Mouse (Mus musculus): Measurements from ENCODE around the gene Arhgap9.

The Arhgap9 gene

DNA sequence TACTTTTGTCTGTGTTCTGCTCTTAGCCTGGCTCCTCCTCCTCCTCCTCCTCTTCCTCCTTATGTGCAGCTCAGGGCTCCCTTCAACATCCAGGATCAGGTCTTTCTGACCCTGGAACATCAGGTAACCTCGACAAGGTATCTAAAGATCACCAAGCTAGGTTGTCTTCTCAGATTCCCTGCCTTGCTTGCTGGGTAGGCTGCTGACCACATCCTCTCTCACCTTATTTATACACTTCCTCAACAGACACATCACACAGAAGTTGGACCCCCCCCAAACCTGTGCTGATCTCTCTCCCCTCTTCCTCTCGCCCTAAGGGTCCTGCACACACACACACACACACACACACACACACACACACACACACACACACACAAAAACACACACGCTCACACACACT lies at the start of gene Arhgap9:
Gene Arhgap9 (plus strand): TSS at position 344 of the 400 bp plus-strand sequence.
- no peak for DNase-seq

DNA sequence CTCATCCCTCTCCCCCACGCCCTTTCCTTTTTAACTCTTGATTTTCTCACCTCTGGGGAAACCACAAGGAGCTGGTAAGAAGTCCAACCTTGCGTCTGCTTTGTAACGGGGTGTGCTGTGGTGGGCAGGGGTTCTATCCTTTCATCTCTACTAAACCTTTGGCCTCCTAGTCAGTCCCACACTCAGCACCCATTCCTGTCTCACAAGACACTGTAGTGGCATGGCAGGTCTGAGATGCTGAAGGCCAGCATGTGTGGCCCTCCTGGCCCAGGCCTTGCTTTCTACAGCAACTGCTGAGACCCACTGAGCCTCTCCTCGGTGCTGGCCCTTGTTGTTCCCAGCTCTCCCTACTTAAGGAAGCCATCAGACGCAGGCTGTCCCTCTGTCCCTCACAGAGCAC lies 49.4 kb upstream of the Arhgap9 start:
- DNase-seq, result no peak

DNA sequence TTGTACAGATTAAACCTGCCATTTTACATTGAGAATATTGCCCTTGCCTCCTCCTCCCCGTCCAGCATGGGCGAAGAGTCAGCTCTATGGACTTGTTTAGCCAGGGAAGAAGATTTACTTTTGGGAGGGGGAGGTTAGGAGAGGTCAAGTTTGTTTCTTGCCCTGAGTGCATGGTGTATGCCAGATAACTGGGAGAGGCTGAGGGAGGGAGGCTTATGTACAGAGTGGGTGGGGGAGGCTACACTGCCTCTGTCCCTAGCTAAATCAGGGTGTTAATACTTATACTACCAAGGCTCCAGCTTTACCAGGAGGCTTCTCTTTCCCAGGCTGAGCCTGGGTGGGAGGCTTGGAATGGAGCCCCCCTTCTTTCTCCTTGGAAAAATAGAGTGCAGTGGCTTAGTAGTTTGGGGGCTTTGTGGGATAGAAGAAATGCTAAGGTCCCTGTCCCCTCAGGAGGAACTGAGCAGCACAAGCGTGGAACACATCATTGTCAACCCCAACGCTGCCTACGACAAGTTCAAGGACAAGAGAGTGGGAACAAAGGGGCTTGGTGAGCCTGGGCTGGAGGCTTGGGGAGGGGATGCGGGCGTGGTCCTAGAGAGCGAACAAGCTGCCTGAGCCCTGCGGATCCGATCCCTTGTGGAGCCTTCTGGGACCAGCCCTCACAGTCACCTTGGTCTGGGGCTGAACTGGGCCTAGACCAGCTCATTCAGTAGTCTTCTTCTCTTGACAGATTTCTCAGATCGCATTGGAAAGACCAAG lies 47.3 kb upstream of the Arhgap9 start:
- no peak for DNase-seq

DNA sequence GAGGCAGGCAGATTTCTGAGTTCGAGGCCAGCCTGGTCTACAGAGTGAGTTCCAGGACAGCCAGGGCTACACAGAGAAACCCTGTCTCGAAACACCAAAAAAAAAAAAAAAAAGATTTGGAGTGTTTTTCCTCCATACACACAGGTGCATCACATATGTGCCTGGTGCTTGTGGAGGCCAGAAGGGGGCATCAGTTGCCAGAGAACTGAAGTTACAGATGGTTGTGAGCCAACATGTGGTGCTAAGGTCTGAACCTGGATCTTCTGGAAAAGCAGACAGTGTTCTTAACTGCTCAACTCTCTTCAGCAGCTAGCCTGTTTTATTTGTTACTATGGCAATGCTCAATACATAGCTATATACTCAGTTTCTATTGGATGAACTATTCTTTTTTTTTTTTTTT lies 42.0 kb upstream of the Arhgap9 start:
- no peak for DNase-seq

DNA sequence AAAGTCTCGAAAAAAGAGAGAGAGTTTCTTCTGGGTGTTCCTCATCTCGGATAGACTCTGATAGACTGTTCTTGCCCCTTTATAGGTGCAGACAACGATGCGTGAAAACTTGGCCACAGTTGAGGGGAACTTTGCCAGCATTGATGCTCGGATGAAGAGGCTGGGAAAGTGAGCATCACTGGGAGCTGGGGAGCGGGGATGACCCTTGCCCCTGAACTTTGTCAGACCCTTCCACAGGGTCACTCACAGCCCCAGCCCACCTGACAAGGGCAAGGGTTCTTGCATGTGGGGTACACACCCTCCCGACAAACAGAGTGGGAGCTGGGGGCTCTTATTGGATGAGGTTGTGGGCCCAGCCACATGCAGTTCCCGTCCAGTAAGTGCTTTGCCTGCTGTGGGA lies 40.4 kb upstream of the Arhgap9 start:
- no peak for DNase-seq

DNA sequence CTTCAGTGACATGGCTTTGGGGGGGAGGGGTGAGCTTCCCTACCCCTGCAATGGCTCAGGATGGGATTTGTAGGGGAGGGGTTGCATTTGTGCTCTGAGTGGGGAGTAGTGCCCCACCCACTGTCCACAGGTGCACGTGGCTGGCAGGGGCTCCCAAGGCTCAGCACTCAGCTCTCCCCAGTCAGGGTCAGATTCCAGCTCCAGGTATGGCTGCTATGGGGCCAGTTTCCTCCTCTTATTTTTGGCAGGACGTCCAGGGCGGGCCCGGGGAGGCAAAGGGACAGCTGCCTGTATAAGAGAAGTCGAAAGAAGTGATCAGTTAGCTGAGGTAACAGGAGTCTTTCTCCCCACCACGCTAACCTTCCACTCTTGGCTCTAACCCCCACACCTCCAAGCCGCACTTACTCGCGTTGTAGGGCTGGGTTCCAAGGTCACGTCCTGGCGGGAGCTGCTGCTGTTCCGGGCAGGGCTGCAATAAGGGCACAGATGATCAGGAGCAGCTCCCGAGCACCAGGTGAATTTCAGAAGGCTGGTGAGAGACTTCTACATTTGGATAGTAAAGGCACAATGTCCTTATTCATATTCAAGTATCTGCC lies 39.0 kb upstream of the Arhgap9 start:
- no peak for DNase-seq

DNA sequence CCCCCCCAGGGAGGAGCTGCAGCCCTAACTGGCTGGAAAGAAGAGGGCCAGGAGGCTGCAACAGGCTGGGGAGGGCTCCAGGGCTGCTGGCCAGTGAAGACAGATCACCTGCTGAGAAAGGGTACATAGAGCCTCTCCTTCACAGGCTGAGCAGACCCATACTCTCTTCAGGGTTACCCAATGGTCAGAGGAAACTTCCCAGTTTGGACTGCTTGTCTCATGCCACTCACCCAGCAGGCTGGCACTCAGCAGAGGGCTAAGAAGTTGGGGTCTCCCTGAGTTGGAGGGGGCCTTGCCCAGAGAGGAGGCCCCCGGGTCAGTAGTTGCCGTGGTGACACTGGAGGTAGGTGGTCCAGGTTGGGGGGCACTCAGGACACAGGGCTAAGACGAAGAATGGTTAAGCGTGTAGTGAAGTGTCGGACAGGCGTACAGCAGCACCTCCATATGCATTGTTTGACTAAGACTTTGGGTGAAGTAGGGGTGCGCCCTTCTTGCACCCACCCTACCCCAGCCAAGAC lies 37.6 kb upstream of the Arhgap9 start:
- DNase-seq, result no peak

DNA sequence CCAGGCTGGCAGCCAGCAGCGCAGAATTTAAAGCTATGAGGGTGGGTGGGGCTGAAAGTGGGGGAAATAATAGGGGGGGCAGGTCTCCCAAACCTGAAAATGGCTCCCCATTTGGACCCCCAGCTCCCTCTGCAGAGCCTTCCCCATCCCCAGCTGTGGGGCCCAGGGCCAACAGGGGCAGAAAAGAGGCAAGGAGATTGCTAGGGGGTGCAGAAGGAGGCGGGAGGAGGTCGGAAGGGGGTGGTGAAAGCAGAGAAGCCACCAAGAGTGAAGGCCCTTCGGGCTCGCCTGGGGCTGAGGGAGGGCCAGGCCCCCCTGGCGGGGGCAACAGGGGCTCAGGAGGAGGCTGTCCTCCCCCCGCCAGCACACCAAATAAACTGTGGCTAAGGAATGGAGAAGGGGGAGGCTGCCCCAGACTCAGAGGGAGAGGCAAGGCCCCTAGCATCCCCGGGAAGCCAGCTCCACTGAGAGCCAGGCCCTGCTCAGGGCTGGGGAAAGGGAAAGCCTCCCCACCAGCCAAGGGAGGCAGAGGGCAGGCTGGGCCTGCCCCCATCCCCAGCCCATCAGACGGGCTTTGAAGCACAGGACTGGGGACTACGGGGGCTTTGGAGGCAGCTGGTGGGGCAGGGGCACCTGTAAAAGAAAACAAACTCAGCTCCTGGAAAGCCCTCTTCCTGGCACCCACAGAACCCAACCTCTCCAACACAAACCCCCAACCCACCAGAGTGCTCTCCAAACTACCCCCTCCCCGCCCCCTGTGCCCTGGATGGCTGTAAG lies 36.9 kb upstream of the Arhgap9 start:
- DNase-seq, result no peak

DNA sequence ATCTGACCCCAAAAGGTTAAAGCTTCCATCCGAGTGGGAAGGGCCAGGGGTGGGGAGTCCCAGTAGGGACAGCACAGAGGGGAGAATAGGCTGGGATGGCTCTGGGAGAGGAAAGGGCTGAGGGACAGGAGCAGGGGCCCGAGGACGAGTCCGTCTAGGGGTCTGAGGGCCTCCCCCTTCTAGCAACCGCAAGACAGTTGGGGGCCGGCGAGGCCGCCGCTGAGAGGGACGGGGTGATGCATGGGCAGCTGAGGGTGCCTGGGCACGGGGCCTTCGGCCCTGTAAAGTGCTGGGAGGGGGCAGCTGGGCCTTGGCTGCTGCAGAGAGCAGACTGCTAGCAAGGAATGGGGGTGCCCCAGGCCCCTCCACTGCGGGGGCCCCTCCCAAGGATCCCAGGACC lies 36.1 kb upstream of the Arhgap9 start:
- DNase-seq, result no peak

DNA sequence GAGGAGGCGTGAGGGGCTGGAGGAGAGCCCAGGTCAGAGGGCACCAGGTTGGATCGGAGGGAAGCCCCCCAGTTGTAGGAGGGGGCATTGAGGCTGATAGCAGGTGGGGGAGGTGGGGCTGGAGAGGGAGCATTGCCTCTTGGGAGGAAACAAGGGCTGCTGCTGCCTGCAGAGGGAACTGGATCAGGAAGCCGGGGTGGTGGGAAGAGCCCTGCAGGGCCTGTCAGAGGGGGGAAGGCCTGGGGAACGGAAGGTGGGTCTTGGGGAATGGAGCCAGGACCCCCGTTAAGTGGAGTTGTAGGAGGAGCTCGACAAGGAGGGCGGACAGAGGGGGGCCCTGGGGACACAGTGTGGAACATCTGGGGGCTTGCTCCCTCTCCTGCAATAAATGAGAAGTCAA lies 35.6 kb upstream of the Arhgap9 start:
- DNase-seq, result no peak

DNA sequence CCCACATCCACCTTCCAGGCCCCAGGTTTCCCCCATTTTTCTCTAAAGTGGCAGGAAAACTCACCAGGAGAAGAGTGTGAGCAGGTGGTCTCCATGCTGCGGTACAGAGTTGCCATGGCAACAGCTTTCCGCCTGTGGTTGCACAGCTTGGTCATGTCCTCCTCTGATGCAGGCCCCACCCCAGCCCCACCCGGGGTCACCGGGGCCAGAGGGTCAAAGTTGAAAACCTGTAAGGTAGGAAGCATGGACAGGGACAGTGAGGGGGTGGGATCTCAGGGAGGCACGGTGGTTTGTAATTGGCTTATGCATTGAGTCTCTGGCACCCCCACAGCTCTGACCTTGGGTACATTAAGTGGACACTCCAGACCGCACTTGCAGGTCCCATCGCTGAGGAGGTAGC lies 35.0 kb upstream of the Arhgap9 start:
- no peak for DNase-seq

DNA sequence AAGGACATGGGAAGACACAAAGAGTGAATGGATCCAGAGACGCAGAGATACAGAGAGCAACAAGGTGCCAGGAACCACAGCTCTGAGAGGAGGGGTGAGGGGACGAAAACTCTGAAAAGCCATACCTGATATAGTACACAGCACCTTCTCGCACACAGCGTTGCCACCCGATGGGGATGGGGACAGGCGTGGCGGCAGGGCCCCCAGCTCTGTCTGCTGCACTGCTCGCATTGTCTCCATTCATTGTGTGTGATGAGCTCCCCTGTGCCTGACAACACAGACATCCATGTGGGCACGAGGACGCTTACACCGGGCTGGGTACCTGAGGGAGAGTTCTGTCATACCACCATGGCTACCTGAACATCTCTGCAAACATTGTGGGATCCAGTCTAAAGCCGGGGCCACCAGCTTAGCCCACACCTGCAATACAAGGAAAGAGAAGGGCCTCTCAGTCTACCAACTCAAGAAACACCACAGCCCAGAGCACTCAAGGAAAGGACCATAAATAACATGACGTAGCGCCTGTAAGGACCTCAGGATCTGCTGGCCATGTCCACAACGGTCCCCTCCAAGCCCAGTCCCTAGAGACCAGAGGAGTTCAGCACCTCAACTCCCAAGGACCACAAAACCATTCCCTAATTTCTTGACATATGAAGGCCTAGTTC lies 34.4 kb upstream of the Arhgap9 start:
- DNase-seq, result no peak

DNA sequence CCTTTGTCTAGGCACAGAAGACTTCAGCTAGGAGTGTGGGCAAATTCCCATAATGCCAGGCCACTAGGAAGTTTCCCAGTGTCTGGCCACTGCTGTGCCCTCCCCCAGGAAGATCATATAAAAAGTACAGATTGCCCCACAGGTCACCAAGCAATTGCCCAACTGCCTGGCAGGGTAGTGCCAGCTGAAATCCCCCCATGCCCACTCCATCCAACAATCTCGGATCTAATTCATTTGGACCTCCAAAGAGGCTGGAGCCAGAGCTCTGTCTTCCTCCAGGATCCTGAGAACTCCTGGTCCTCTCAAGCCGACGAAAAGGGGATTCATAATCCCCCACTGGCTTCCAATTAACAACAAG lies 33.8 kb upstream of the Arhgap9 start:
- no peak for DNase-seq

DNA sequence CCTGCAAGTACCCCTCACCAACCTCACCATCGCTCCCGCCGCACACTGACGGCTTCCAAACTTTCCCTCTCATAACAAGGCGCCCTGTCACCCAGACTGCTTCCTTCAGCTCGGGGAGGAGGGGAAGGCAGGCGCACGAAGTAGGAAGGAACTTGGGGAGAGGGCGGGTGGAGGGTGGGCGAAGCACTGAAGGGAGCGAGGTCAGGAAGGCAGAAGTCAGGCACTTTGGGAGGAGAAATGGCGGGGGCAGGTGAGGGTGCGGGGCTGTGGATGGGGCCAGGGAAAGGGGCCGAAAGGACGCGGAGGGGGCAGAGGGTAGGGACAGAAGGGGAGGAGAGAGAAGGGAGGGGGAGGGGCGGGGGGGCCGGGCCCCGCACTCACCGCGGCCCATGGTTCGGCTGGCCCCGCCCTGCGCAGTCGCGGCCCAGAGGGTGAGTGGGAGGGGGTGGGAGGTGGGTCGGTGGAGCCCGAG lies 33.4 kb upstream of the Arhgap9 start:
- DNase-seq, result peak; percentile 76 to 80

DNA sequence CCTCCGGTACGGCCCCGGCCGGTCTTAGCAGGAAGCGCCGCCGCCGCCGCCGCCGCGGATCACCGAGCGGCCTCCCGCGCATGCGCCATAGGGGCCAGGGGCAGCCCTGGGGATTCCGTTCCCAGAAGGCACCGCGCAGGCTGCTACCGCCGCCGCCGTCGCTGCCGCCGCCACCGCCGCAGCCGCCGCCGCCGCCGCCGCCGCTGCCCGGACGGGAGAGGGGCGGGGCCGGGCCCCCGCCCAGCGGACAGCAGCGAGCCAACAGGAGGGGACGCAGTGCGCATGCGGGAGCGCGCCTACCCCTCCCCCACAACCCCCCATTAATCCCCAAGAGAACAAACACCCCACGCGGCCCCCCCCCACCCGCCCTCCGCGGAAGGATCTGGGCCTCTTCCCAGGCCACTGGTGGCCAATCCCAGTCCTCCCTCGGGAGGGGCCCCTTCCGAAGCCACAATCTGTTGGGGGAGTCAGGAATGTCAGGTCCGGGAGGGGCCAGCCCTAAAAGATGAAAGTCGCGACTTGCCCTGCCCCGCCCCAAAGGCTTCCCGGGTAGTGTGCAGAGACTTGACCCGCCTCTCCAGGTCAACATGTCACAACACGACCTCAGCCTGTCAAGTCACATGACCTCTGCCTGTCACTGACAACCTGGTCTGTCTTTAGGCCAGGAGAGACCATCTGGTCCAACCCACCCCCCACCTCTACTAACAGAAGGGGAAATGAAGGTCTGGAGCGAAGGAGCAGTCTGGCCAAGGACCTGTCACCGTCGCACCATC lies 32.8 kb upstream of the Arhgap9 start, which contains the start of gene Mbd6:
Gene Mbd6 (minus strand): TSS at position 219 of the 773 bp plus-strand sequence.
- DNase-seq, result peak; percentile 90 to 95

DNA sequence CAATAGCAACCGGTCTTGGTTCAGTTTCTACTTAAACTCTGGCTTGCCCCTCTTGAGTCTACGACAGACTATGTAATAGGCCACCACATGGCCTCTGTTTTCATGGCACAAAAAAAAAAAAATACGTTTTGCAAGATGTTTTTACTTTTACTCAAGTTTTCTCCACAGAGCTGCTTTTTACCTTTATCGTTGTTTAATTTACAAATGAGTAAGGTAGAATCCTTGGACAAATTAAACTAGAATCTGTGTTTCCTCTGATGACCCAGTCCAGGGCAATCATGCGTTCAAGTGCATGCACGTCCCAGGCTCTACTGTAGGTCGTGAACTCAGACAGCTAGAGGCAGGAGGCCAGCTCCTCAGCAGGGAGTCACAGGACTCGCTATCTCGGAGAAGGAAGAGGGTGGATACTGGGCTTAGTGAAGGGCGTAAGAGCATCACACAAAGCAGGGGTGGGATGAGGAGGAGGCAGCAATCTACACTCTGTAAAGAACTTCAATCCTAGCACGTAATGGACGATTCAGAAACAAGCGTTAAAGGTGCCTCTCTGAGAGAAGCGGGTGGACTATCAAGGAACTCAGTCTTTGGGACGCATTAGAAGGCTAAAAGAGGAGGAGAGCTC lies 32.1 kb upstream of the Arhgap9 start:
- DNase-seq, result peak; percentile 55 to 74

DNA sequence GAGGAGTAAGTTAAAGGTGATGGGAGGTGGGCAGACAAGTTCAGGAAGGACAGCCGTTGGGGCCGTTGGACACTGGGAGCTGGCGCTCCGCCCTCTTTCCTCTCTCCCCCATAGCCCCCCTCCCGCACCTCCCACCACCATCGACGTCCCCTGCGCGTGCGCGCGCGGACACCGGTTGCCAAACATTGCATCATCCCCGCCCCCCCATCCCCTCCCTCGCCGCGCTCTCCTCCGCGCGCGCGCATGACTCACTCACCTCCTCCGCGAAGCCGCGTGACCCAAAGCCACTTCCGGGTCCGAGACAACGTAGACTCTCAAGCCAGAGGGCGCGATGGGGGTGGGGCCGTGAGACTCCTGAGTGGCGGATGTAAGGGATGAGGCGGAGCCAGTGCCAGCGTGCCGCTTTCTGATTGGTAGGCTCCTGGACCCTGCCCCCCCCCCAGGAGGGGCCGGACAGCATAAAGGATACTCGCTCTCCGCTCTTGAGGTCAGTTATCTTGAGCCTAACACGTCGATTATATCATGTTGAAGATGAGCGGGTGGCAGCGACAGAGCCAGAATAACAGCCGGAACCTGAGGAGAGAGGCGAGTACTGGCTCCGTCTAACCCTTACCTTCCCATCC lies 31.3 kb upstream of the Arhgap9 start:
- peak; percentile 100 for DNase-seq

DNA sequence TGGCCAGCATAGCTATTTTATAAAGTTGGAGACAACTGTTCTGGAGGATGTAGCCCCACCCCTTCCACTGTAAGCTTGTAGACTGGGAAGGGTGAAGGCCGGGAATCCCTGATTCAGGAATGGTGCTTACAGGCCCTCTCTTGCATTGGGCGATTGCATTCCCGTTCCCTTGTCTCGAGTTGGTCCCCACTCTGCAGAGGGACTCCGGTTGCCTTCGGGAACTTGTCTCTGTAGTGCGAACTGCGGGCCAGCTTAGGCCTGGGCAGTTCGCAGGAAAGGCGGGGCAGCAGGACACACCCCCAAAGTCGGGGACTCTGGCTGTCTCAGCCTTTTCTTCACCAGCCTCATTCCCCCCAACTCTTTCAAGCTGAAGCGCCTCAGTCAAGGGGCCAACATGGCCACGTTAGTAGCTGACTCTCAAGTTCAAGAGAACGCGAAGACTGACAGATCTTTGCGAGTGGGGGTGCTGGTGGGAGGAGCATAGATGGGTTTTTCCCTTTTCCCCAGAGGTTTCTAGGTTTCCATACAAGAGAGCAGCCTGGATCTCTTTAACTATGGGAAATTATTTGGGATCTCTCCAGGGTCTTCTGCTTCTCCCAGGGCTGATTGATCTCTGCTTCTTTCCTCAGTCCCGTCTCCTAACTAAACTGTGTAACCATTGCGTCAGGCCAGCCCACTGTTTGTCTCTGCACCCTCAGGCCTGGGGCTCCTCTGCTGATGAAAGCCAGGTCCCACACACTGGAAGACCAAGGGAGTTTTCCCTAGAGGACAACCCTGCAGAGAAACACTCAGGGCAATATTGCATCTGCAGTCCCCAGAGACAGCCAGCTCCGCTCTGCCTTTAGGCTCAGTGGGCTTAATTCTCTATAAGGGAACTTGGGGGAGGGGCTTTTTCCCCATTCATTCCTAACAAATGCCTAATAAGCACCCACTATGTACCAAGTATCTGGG lies 30.6 kb upstream of the Arhgap9 start:
- DNase-seq, result peak; percentile 72 to 81

DNA sequence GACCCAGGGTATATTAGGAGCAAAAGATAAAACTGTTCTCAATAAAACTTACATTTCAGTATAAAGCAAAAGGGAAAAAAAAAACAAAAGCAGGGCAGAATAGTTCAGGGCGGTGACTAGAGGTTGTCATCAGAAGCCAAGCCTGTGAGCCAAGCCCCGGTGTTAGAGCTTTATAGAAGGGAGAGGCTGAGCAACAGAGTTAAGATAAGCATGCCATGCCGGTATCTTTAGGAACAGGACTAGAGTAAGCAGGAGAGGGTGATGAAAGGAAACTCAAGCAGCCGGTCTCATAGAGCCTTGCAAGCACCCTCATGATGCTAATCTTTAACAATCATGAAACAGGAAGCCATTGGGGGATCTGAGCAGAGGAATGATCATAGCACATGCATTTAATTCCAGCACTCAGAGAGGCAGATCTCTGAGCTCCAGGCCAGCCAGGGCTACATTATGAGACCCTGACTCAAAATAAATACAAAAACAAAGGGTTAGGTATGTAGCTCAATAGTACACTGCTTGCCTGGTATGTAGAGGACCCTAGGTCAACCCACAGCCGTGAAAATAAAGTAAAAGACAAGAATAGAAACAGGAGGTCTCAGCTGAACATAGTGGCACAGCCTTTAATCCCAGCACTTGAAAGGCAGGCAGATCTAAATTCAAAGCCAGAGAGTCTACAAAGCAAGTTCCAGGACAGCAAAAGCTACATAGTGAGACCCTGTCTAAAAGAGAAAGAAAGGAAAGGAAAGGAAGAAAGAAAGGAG lies 29.7 kb upstream of the Arhgap9 start:
- DNase-seq, result no peak
